8 mouse cellular contexts compared by ENCODE assay signal in genomic region chr11:95586751-95587422, GRCm38 (mm10). TPM values are rescaled to one million over a fixed set of nuclear protein-coding genes. Genes with fewer than 3 reads are reported as not detected.
DNase-seq lines count a peak whose midpoint lies in the region; ATAC-seq and TF ChIP-seq lines count a peak whose summit lies in the region.

No protein-coding gene starts in this region.

- H3K27me3 ChIP-seq in cerebellum, adult 2 months (ENCODE audit: control insufficient read depth, insufficient read depth, low read length): peaks cover 2% of the 10 kb centered on the region; the same call in 1 of the 2 replicates
- 0 out of 2 replicates have a peak, but pooled peaks cover 10% of the 10 kb centered on the region for H3K27me3 ChIP-seq in spleen, adult 2 months (ENCODE audit: control insufficient read depth, insufficient read depth, low read length)
- H3K27me3 ChIP-seq in liver, embryonic 13.5 days: peaks cover 96% of the 10 kb centered on the region
- peaks cover 52% of the 10 kb centered on the region for H3K27me3 ChIP-seq in stomach, embryonic 16.5 days (ENCODE audit: control insufficient read depth, insufficient read depth, low read length)

- no peak overlapping the region for H3K27ac ChIP-seq in cerebellum, adult 2 months (ENCODE audit: insufficient read depth, low read length)
- no peak overlapping the region for H3K27ac ChIP-seq in spleen, adult 2 months (ENCODE audit: insufficient read depth, low read length)
- no peak overlapping the region for H3K27ac ChIP-seq in liver, embryonic 13.5 days
- H3K27ac ChIP-seq in stomach, embryonic 16.5 days (ENCODE audit: low read length): no peak overlapping the region

- H3K9ac ChIP-seq in liver, embryonic 13.5 days: no peak overlapping the region
- peak overlapping the region; percentile 65 for H3K9ac ChIP-seq in stomach, embryonic 16.5 days (ENCODE audit: low read length)

- TF ChIP-seq CTCF in cerebellum, adult 2 months (IDR thresholded peaks at IDR 0.05; ENCODE audit: borderline replicate concordance, insufficient read depth, low read depth, low read length): no peak
- no peak for TF ChIP-seq CTCF in spleen, adult 2 months (IDR thresholded peaks at IDR 0.05; ENCODE audit: extremely low read depth, insufficient read depth, insufficient read length, insufficient replicate concordance)

- DNase-seq in cerebellum, adult 2 months: no peak
- no peak for DNase-seq in cerebellum, postnatal 4 days (ENCODE audit: low spot score in 2 of 2)
- no peak for DNase-seq in spleen, adult 2 months (ENCODE audit: low read depth in 1 of 2, low spot score in 2 of 2)
- no peak for DNase-seq in spleen, postnatal 14 days (ENCODE audit: low spot score in 2 of 2)
- no peak for DNase-seq in liver, embryonic 13.5 days
- no peak for DNase-seq in frontal cortex, adult 2 months (ENCODE audit: extremely low spot score in 1 of 2, low spot score in 1 of 2)
- DNase-seq in yolk sac, embryonic 10.5 days (ENCODE audit: low spot score): no peak

- H3K4me3 ChIP-seq in cerebellum, adult 2 months (replicated peaks; ENCODE audit: insufficient read depth, low read depth, low read length): peak overlapping the region; percentile 24
- H3K4me3 ChIP-seq in spleen, adult 2 months (ENCODE audit: extremely low read depth, insufficient read depth, insufficient read length): peak overlapping the region; percentile 63
- H3K4me3 ChIP-seq in liver, embryonic 13.5 days (replicated peaks): peak overlapping the region; percentile 38
- H3K4me3 ChIP-seq in stomach, embryonic 16.5 days (replicated peaks; ENCODE audit: low read length): peak overlapping the region; percentile 48

- under 1% methylated on average over 27 of the region's 27 CpGs for WGBS in cerebellum, adult 2 months
- 4% methylated on average over 27 of the region's 27 CpGs for WGBS in spleen, adult 2 months
- 3% methylated on average over 27 of the region's 27 CpGs for WGBS in liver, embryonic 13.5 days (ENCODE audit: insufficient replicate concordance)
- 1% methylated on average over 27 of the region's 27 CpGs for WGBS in stomach, embryonic 16.5 days

- no peak for ATAC-seq in liver, embryonic 13.5 days (ENCODE audit: low read depth)
- ATAC-seq in stomach, embryonic 16.5 days (ENCODE audit: insufficient read depth, low FRiP score): no peak

- peak overlapping the region; percentile 38 for H3K4me2 ChIP-seq in liver, embryonic 13.5 days
- H3K4me2 ChIP-seq in stomach, embryonic 16.5 days (ENCODE audit: low read depth, low read length): peak overlapping the region; percentile 76

- no peaks in the 10 kb centered on the region for H3K9me3 ChIP-seq in liver, embryonic 13.5 days (replicated peaks)
- H3K9me3 ChIP-seq in stomach, embryonic 16.5 days (replicated peaks; ENCODE audit: control insufficient read depth, low read length): no peaks in the 10 kb centered on the region

- TF ChIP-seq POLR2A in cerebellum, adult 2 months (IDR thresholded peaks at IDR 0.05; ENCODE audit: borderline replicate concordance, insufficient read depth, low read length): no peak
- TF ChIP-seq POLR2A in spleen, adult 2 months (IDR thresholded peaks at IDR 0.05; ENCODE audit: low read depth, low read length): no peak

- peaks cover 4% of the 10 kb centered on the region for H3K4me1 ChIP-seq in cerebellum, adult 2 months (ENCODE audit: control insufficient read depth, insufficient read depth, low read length)
- peaks cover 13% of the 10 kb centered on the region for H3K4me1 ChIP-seq in spleen, adult 2 months (ENCODE audit: control insufficient read depth, insufficient read depth, insufficient read length)
- H3K4me1 ChIP-seq in liver, embryonic 13.5 days (replicated peaks): 0 out of 2 replicates have a peak, but pooled peaks cover 20% of the 10 kb centered on the region
- peaks cover 26% of the 10 kb centered on the region for H3K4me1 ChIP-seq in stomach, embryonic 16.5 days (ENCODE audit: control insufficient read depth, insufficient read depth, low read length)

- no peaks in the 10 kb centered on the region for H3K36me3 ChIP-seq in spleen, adult 2 months (ENCODE audit: control insufficient read depth, insufficient read depth, low read length)
- H3K36me3 ChIP-seq in liver, embryonic 13.5 days: no peaks in the 10 kb centered on the region
- no peaks in the 10 kb centered on the region for H3K36me3 ChIP-seq in stomach, embryonic 16.5 days (ENCODE audit: control insufficient read depth, insufficient read depth, low read length)

RNA-seq across cellular contexts. Expression of gene Ngfr, which starts 0.6 kb away (rescaled TPM):
- 4.5 and 6.4 TPM in 2 replicates for polyA plus RNA-seq in cerebellum, adult 2 months (2012; rRNA removed)
- 7.3 and 12.0 TPM in 2 replicates for polyA plus RNA-seq in spleen, adult 2 months (2012; rRNA removed)
- 1.8 and 2.7 TPM in 2 replicates for polyA plus RNA-seq in liver, embryonic 13.5 days (2015; fragmentation: Nextera tagmentation; extraction: Ambion mirVana)
- polyA plus RNA-seq in stomach, embryonic 16.5 days (2015; fragmentation: Nextera tagmentation; extraction: Ambion mirVana): 13.2 and 15.0 TPM in 2 replicates
- polyA plus RNA-seq in frontal cortex, adult 2 months (2012; rRNA removed): 2.0 and 2.2 TPM in 2 replicates
